Mouse (Mus musculus) limb, embryonic 11.5 days (tissue): ENCODE data around the gene Fanci. TPM values are rescaled to one million over a fixed set of nuclear protein-coding genes. Genes with fewer than 3 reads are reported as not detected.
A peak's percentile ranks its signal among the peaks of the same experiment; 100 is the strongest.

Experiments
- ATAC-seq: fragments of 200-750 bp; cut with Nextera tagmentation; 2 replicates; pipeline ENCODE4 v1.8.0; 2017; ENCODE audit warnings: low read depth; ENCODE audit not compliant: insufficient number of reproducible peaks, low FRiP score, low TSS enrichment
- DNase-seq: peaks from one replicate; pipeline ENCODE4 v3.0.0-alpha.2; 2015; ENCODE audit warnings: low spot score
- H3K27ac ChIP-seq: fragments of 300-500 bp; sonication (generic); replicated peaks from 2 replicates; pipeline ENCODE4 v1.5.1; 2014; ENCODE audit warnings: low read depth, mild to moderate bottlenecking, low read length
- H3K27me3 ChIP-seq: fragments of 300-500 bp; sonication (generic); 2 replicates; pipeline ENCODE4 v1.6.1; 2014; ENCODE audit warnings: mild to moderate bottlenecking, low read length, mixed read lengths; ENCODE audit not compliant: control insufficient read depth, insufficient read depth
- H3K36me3 ChIP-seq: fragments of 300-500 bp; sonication (generic); 2 replicates; pipeline ENCODE4 v1.6.1; 2014; ENCODE audit warnings: mild to moderate bottlenecking, low read length, moderate library complexity, mixed read lengths; ENCODE audit not compliant: control insufficient read depth, insufficient read depth
- H3K4me1 ChIP-seq: fragments of 300-500 bp; sonication (generic); 2 replicates; pipeline ENCODE4 v1.6.1; 2014; ENCODE audit warnings: low read length, mixed read lengths; ENCODE audit not compliant: control insufficient read depth, insufficient read depth
- H3K4me2 ChIP-seq: fragments of 300-500 bp; sonication (generic); 2 replicates; pipeline ENCODE4 v1.6.1; 2014; ENCODE audit warnings: low read depth, mild to moderate bottlenecking, moderate library complexity; ENCODE audit not compliant: severe bottlenecking
- H3K4me3 ChIP-seq: fragments of 300-500 bp; sonication (generic); 2 replicates; pipeline ENCODE4 v1.5.1; 2014; ENCODE audit warnings: low read depth, low read length
- H3K9ac ChIP-seq: fragments of 300-500 bp; sonication (generic); 2 replicates; pipeline ENCODE4 v1.6.1; 2014; ENCODE audit warnings: mild to moderate bottlenecking, low read length
- H3K9me3 ChIP-seq: fragments of 300-500 bp; sonication (generic); 2 replicates; pipeline ENCODE4 v1.6.1; 2016; ENCODE audit warnings: low read length; ENCODE audit not compliant: control insufficient read depth
- WGBS: fragments of 180-500 bp; shearing (Covaris S2); extraction: QIAGEN DNeasy Blood & Tissue Kit; methylation state at CpG from one replicate; pipeline ENCODE4 v1.1.7; 2014; 5-methylcytosine and 5-hydroxymethylcytosine counted together
- polyA plus RNA-seq: library from polyadenylated mRNA; unstranded; fragments of >200 nt; fragmentation: Nextera tagmentation; extraction: Ambion mirVana; gene quantifications from 2 replicates; pipeline ENCODE4 v1.2.1, GENCODE M21; 2014

The Fanci gene
- polyA plus RNA-seq, 1 experiment from 2014 or later, result 17.7 TPM

- peak; percentile 50 for DNase-seq
- 7% methylated on average over 47 of the region's 47 CpGs for WGBS
Measured at GRCm38 (mm10) chr7:79464776-79465420, 73.2 kb downstream of the Fanci start.

GRCm38 (mm10) chr7:79465461-79466044 is 73.8 kb downstream of the Fanci start:
- under 1% methylated on average over 47 of the region's 47 CpGs for WGBS
- Histone ChIP-seq H3K27me3 (no peaks in the 10 kb centered on the region), H3K4me2 (peak overlapping the region; percentile 92), H3K9ac (peak overlapping the region; percentile 77), H3K4me3 (peak overlapping the region; percentile 79), H3K27ac (peak overlapping the region; percentile 31), H3K36me3 (peaks cover 6% of the 10 kb centered on the region), H3K4me1 (peaks cover 11% of the 10 kb centered on the region), H3K9me3 (no peaks in the 10 kb centered on the region)
- DNase-seq, result peak; percentile 67
- ATAC-seq, result peak; percentile 32; the same call in 1 of the 2 replicates

More at GRCm38 (mm10) chr7:79464776-79465420, 73.2 kb downstream of the Fanci start:
- ATAC-seq, result no peak
- Histone ChIP-seq H3K36me3 (peaks cover 11% of the 10 kb centered on the region), H3K27me3 (no peaks in the 10 kb centered on the region), H3K9ac (peak overlapping the region; percentile 77), H3K27ac (no peak overlapping the region), H3K4me3 (peak overlapping the region; percentile 79), H3K9me3 (no peaks in the 10 kb centered on the region), H3K4me1 (peaks cover 11% of the 10 kb centered on the region), H3K4me2 (peak overlapping the region; percentile 92)

GRCm38 (mm10) chr7:79466053-79466901 is 74.5 kb downstream of the Fanci start, which contains the start of gene Polg:
TSS of gene Polg (minus strand) at chr7:79466362.
- H3K27ac ChIP-seq, result peak within 1 kb of the TSS; percentile 31
- ATAC-seq (peak; percentile 93), DNase-seq (peak; percentile 100)
- H3K9ac ChIP-seq, result peak within 1 kb of the TSS; percentile 77
- H3K4me3 ChIP-seq, result peak within 1 kb of the TSS; percentile 79
- WGBS, result under 1% methylated on average over 75 of the region's 76 CpGs
- H3K36me3 ChIP-seq, result peaks cover 4% of the 10 kb centered on the region; the same call in 1 of the 2 replicates
- peak within 1 kb of the TSS; percentile 92 for H3K4me2 ChIP-seq
- peaks cover 11% of the 10 kb centered on the region for H3K4me1 ChIP-seq
- H3K27me3 ChIP-seq, result no peaks in the 10 kb centered on the region
- no peaks in the 10 kb centered on the region for H3K9me3 ChIP-seq

- Histone ChIP-seq H3K9me3 (no peaks in the 10 kb centered on the region), H3K4me1 (peaks cover 11% of the 10 kb centered on the region), H3K4me3 (no peak overlapping the region; the same call in 1 of the 2 replicates), H3K27ac (no peak overlapping the region), H3K36me3 (peaks cover 2% of the 10 kb centered on the region; the same call in 1 of the 2 replicates), H3K9ac (no peak overlapping the region), H3K4me2 (peak overlapping the region; percentile 38), H3K27me3 (no peaks in the 10 kb centered on the region)
- 0% methylated on average over 2 of the region's 6 CpGs for WGBS
- ATAC-seq (no peak), DNase-seq (no peak)
Measured at GRCm38 (mm10) chr7:79467951-79468350, 76.2 kb downstream of the Fanci start.

- Histone ChIP-seq H3K4me1 (peaks cover 11% of the 10 kb centered on the region), H3K9ac (no peak overlapping the region), H3K9me3 (no peaks in the 10 kb centered on the region), H3K4me3 (no peak overlapping the region), H3K27ac (no peak overlapping the region), H3K4me2 (no peak overlapping the region), H3K36me3 (no peaks in the 10 kb centered on the region), H3K27me3 (no peaks in the 10 kb centered on the region)
- no peak for DNase-seq
- WGBS, result 45% methylated on average over 8 of the region's 8 CpGs
- no peak for ATAC-seq
Measured at GRCm38 (mm10) chr7:79468994-79469393, 77.3 kb downstream of the Fanci start.

- no peak for DNase-seq
- peaks cover 6% of the 10 kb centered on the region for H3K4me1 ChIP-seq
- 76% methylated on average over 5 of the region's 5 CpGs for WGBS
Measured at GRCm38 (mm10) chr7:79469766-79470165, 78.0 kb downstream of the Fanci start.

GRCm38 (mm10) chr7:79470718-79471117 is 79.0 kb downstream of the Fanci start:
- WGBS, result 53% methylated on average over 3 of the region's 3 CpGs
- ATAC-seq (no peak), DNase-seq (no peak)
- Histone ChIP-seq H3K9me3 (no peaks in the 10 kb centered on the region), H3K4me1 (0 out of 2 replicates have a peak, but pooled peaks cover 2% of the 10 kb centered on the region), H3K4me2 (no peak overlapping the region), H3K4me3 (no peak overlapping the region), H3K27me3 (no peaks in the 10 kb centered on the region), H3K36me3 (no peaks in the 10 kb centered on the region), H3K9ac (no peak overlapping the region), H3K27ac (no peak overlapping the region)

More at GRCm38 (mm10) chr7:79469766-79470165, 78.0 kb downstream of the Fanci start:
- Histone ChIP-seq H3K4me2 (no peak overlapping the region), H3K9me3 (no peaks in the 10 kb centered on the region), H3K9ac (no peak overlapping the region), H3K36me3 (no peaks in the 10 kb centered on the region), H3K27me3 (no peaks in the 10 kb centered on the region), H3K4me3 (no peak overlapping the region), H3K27ac (no peak overlapping the region)
- ATAC-seq, result no peak

- 69% methylated on average over 7 of the region's 7 CpGs for WGBS
- Histone ChIP-seq H3K9ac (no peak overlapping the region), H3K4me2 (no peak overlapping the region), H3K4me3 (no peak overlapping the region), H3K27me3 (no peaks in the 10 kb centered on the region), H3K27ac (no peak overlapping the region), H3K9me3 (no peaks in the 10 kb centered on the region), H3K36me3 (no peaks in the 10 kb centered on the region), H3K4me1 (0 out of 2 replicates have a peak, but pooled peaks cover 2% of the 10 kb centered on the region)
- DNase-seq (no peak), ATAC-seq (no peak)
Measured at GRCm38 (mm10) chr7:79471436-79471835, 79.7 kb downstream of the Fanci start.
